Mouse (Mus musculus) heart, embryonic 15.5 days (tissue): ENCODE results near the gene Pigm. TPM values are rescaled to one million over a fixed set of nuclear protein-coding genes. Genes with fewer than 3 reads are reported as not detected.

Experiments used
- ATAC-seq: fragments of 200-750 bp; cut with Nextera tagmentation; replicated peaks from 2 replicates; pipeline ENCODE4 v1.8.0; 2017; ENCODE audit warnings: low read depth, moderate TSS enrichment; ENCODE audit not compliant: insufficient number of reproducible peaks, insufficient read depth, low FRiP score
- H3K27ac ChIP-seq: fragments of 300-500 bp; sonication (generic); 2 replicates; pipeline ENCODE4 v1.5.1; 2015; ENCODE audit warnings: mild to moderate bottlenecking, inconsistent platforms
- H3K27me3 ChIP-seq: fragments of 300-500 bp; sonication (generic); 2 replicates; pipeline ENCODE4 v1.6.1; 2015; ENCODE audit warnings: inconsistent platforms
- H3K36me3 ChIP-seq: fragments of 300-500 bp; sonication (generic); 2 replicates; pipeline ENCODE4 v1.6.1; 2015; ENCODE audit warnings: mild to moderate bottlenecking, inconsistent platforms
- H3K4me1 ChIP-seq: fragments of 300-500 bp; sonication (generic); replicated peaks from 2 replicates; pipeline ENCODE4 v1.6.1; 2015; ENCODE audit warnings: inconsistent platforms
- H3K4me2 ChIP-seq: fragments of 300-500 bp; sonication (generic); 2 replicates; pipeline ENCODE4 v1.6.1; 2015; ENCODE audit warnings: inconsistent platforms, mild to moderate bottlenecking, moderate library complexity
- H3K4me3 ChIP-seq: fragments of 300-500 bp; sonication (generic); 2 replicates; pipeline ENCODE4 v1.5.1; 2015; ENCODE audit warnings: mild to moderate bottlenecking, inconsistent platforms
- H3K9ac ChIP-seq: fragments of 300-500 bp; sonication (generic); 2 replicates; pipeline ENCODE4 v1.6.1; 2015; ENCODE audit warnings: mild to moderate bottlenecking, inconsistent platforms
- H3K9me3 ChIP-seq: fragments of 300-500 bp; sonication (generic); replicated peaks from 2 replicates; pipeline ENCODE4 v1.6.1; 2016; ENCODE audit warnings: inconsistent platforms
- WGBS: fragments of 180-500 bp; shearing (Covaris S2); methylation state at CpG from one replicate; pipeline ENCODE4 v1.1.7; 2015; ENCODE audit warnings: mixed read lengths; 5-methylcytosine and 5-hydroxymethylcytosine counted together
- polyA plus RNA-seq: library from polyadenylated mRNA; unstranded; fragments of >200 nt; fragmentation: Nextera tagmentation; extraction: Ambion mirVana; gene quantifications from 2 replicates; pipeline ENCODE4 v1.2.1, GENCODE M21; 2015

Pigm gene
- polyA plus RNA-seq, 1 experiment from 2014 or later: 3.2 TPM

- Histone ChIP-seq H3K36me3 (no peaks in the 10 kb centered on the region), H3K4me1 (peaks cover 8% of the 10 kb centered on the region), H3K9ac (peak overlapping the region; percentile 31; the same call in 1 of the 2 replicates), H3K4me2 (peak overlapping the region; percentile 56), H3K27ac (no peak overlapping the region), H3K4me3 (peak overlapping the region; percentile 30), H3K27me3 (no peaks in the 10 kb centered on the region), H3K9me3 (no peaks in the 10 kb centered on the region)
- ATAC-seq: no peak
- WGBS: 20% methylated on average over 20 of the region's 20 CpGs
These were observed 15.6 kb downstream of the Pigm start for GRCm38 (mm10) chr1:172391807-172392581.

GRCm38 (mm10) chr1:172392643-172393170 lies 16.4 kb downstream of the Pigm start:
- Histone ChIP-seq H3K9ac (no peak overlapping the region), H3K4me2 (no peak overlapping the region), H3K27me3 (no peaks in the 10 kb centered on the region), H3K9me3 (no peaks in the 10 kb centered on the region), H3K27ac (no peak overlapping the region), H3K4me1 (peaks cover 8% of the 10 kb centered on the region), H3K4me3 (no peak overlapping the region), H3K36me3 (no peaks in the 10 kb centered on the region)
- 87% methylated on average over 2 of the region's 2 CpGs for WGBS
- no peak for ATAC-seq

GRCm38 (mm10) chr1:172393739-172394138 lies 17.4 kb downstream of the Pigm start:
- peaks cover 8% of the 10 kb centered on the region for H3K4me1 ChIP-seq
- no peaks in the 10 kb centered on the region for H3K9me3 ChIP-seq
- ATAC-seq: no peak
- no peaks in the 10 kb centered on the region for H3K36me3 ChIP-seq
- H3K4me2 ChIP-seq: no peak overlapping the region
- no peak overlapping the region for H3K27ac ChIP-seq
- no peak overlapping the region for H3K4me3 ChIP-seq
- no peaks in the 10 kb centered on the region for H3K27me3 ChIP-seq
- WGBS: 41% methylated on average over 8 of the region's 8 CpGs
- H3K9ac ChIP-seq: no peak overlapping the region

GRCm38 (mm10) chr1:172396996-172397752 lies 20.8 kb downstream of the Pigm start:
- Histone ChIP-seq H3K4me3 (no peak overlapping the region), H3K36me3 (no peaks in the 10 kb centered on the region), H3K27ac (no peak overlapping the region), H3K4me1 (peaks cover 2% of the 10 kb centered on the region), H3K9ac (no peak overlapping the region), H3K9me3 (no peaks in the 10 kb centered on the region), H3K27me3 (no peaks in the 10 kb centered on the region), H3K4me2 (no peak overlapping the region)
- 43% methylated on average over 9 of the region's 9 CpGs for WGBS
- no peak for ATAC-seq

GRCm38 (mm10) chr1:172406077-172406706 lies 29.8 kb downstream of the Pigm start:
- Histone ChIP-seq H3K27me3 (peaks cover 6% of the 10 kb centered on the region; the same call in 1 of the 2 replicates), H3K4me1 (no peaks in the 10 kb centered on the region), H3K4me3 (no peak overlapping the region), H3K9me3 (no peaks in the 10 kb centered on the region), H3K36me3 (no peaks in the 10 kb centered on the region), H3K9ac (no peak overlapping the region), H3K27ac (no peak overlapping the region), H3K4me2 (no peak overlapping the region)
- 43% methylated on average over 16 of the region's 16 CpGs for WGBS
- ATAC-seq: no peak

GRCm38 (mm10) chr1:172408996-172409395 lies 32.6 kb downstream of the Pigm start:
- Histone ChIP-seq H3K9ac (no peak overlapping the region), H3K4me1 (no peaks in the 10 kb centered on the region), H3K27ac (no peak overlapping the region), H3K36me3 (no peaks in the 10 kb centered on the region), H3K9me3 (no peaks in the 10 kb centered on the region), H3K4me2 (no peak overlapping the region), H3K27me3 (peaks cover 6% of the 10 kb centered on the region; the same call in 1 of the 2 replicates), H3K4me3 (no peak overlapping the region)
- no peak for ATAC-seq
- 6% methylated on average over 6 of the region's 6 CpGs for WGBS

- H3K27ac ChIP-seq: no peak overlapping the region
- no peak overlapping the region for H3K4me3 ChIP-seq
- no peaks in the 10 kb centered on the region for H3K36me3 ChIP-seq
- ATAC-seq: no peak
- H3K4me1 ChIP-seq: no peaks in the 10 kb centered on the region
- H3K9me3 ChIP-seq: no peaks in the 10 kb centered on the region
- peaks cover 6% of the 10 kb centered on the region; the same call in 1 of the 2 replicates for H3K27me3 ChIP-seq
- 11% methylated on average over 5 of the region's 5 CpGs for WGBS
- H3K4me2 ChIP-seq: no peak overlapping the region
- no peak overlapping the region for H3K9ac ChIP-seq
These were observed 33.1 kb downstream of the Pigm start for GRCm38 (mm10) chr1:172409431-172409830.

- no peak for ATAC-seq
- Histone ChIP-seq H3K9me3 (no peaks in the 10 kb centered on the region), H3K9ac (no peak overlapping the region), H3K36me3 (no peaks in the 10 kb centered on the region), H3K27me3 (peaks cover 6% of the 10 kb centered on the region; the same call in 1 of the 2 replicates), H3K4me2 (no peak overlapping the region), H3K4me1 (no peaks in the 10 kb centered on the region), H3K27ac (no peak overlapping the region), H3K4me3 (no peak overlapping the region)
- 4% methylated on average over 4 of the region's 4 CpGs for WGBS
These were observed 34.5 kb downstream of the Pigm start for GRCm38 (mm10) chr1:172410806-172411205.

GRCm38 (mm10) chr1:172412204-172412603 lies 35.9 kb downstream of the Pigm start:
- Histone ChIP-seq H3K27me3 (peaks cover 6% of the 10 kb centered on the region; the same call in 1 of the 2 replicates), H3K4me1 (no peaks in the 10 kb centered on the region), H3K4me3 (no peak overlapping the region), H3K4me2 (no peak overlapping the region), H3K36me3 (no peaks in the 10 kb centered on the region), H3K9ac (no peak overlapping the region), H3K27ac (no peak overlapping the region), H3K9me3 (no peaks in the 10 kb centered on the region)
- peak; percentile 73 for ATAC-seq
- 1% methylated on average over 5 of the region's 5 CpGs for WGBS

GRCm38 (mm10) chr1:172413491-172414230 lies 37.3 kb downstream of the Pigm start:
- Histone ChIP-seq H3K4me1 (no peaks in the 10 kb centered on the region), H3K27ac (no peak overlapping the region), H3K36me3 (no peaks in the 10 kb centered on the region), H3K9me3 (no peaks in the 10 kb centered on the region), H3K4me2 (no peak overlapping the region), H3K9ac (no peak overlapping the region), H3K4me3 (no peak overlapping the region), H3K27me3 (0 out of 2 replicates have a peak, but pooled peaks cover under 1% of the 10 kb centered on the region)
- ATAC-seq: no peak
- WGBS: 61% methylated on average over 4 of the region's 4 CpGs

GRCm38 (mm10) chr1:172414231-172414585 lies 37.9 kb downstream of the Pigm start:
- no peak for ATAC-seq
- no peaks in the 10 kb centered on the region for H3K9me3 ChIP-seq
- H3K4me2 ChIP-seq: no peak overlapping the region
- no peaks in the 10 kb centered on the region for H3K36me3 ChIP-seq
- no peak overlapping the region for H3K4me3 ChIP-seq
- H3K4me1 ChIP-seq: no peaks in the 10 kb centered on the region
- no peaks in the 10 kb centered on the region for H3K27me3 ChIP-seq
- WGBS: 78% methylated on average over 6 of the region's 6 CpGs
- no peak overlapping the region for H3K27ac ChIP-seq
- H3K9ac ChIP-seq: no peak overlapping the region
